8 mouse cellular contexts compared by ENCODE assay signal in the genomic region with DNA sequence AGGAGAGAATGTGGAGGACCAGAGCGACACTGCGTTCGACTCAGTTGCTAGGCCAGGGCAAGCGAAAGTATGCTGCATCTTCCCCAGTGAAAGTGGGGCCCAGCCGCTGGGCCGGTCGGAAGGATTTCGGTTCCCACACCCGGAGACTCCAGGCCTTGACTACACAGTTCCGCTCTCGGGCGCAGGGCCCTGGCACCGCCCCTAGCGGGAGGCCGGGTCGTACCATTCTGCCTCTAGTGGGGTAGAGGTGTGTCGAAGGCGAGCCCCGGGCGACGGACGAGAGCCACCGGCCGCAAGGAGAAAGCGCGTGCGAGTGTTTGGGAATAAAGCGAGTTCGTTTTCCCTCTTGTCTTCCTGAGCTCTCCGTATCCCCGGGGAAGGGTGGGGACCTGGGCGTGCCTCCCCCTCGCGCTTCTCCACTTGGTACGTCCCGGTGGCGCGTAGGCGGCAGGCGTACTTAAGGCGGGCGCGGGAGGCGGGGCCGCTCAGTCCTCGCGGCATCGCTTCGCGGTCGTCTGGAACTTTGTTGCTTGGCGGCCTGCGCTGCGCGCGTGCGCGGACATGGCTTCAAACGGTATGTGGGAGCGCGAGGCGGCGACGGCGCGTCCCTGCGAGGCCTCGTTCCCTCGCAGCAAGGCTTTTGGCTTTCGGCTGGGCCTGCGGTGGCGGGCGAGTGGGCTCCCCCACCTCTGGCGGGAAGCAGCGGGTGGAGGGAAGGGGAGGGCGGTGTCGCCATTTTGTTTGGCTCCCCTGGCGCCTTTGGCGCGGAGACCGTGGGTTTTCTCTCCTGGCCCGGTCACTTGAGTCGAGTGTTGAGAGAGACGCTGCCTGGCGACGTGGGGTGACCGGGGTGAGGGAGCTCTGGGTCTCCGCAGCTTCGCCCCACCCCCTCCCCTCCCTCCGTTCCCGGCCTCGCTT. TPM values are rescaled to one million over a fixed set of nuclear protein-coding genes. Genes with fewer than 3 reads are reported as not detected.
DNase-seq lines count a peak whose midpoint lies in the region; ATAC-seq lines count a peak whose summit lies in the region.

A gene (plus strand): TSS at position 454 of the 918 bp plus-strand sequence.

- peak within 1 kb of the TSS; percentile 99 for H3K4me3 ChIP-seq in hindbrain, embryonic 15.5 days

- peak within 1 kb of the TSS; percentile 78 for H3K4me2 ChIP-seq in hindbrain, embryonic 15.5 days

- peaks cover 25% of the 10 kb centered on the region for H3K4me1 ChIP-seq in hindbrain, embryonic 15.5 days (replicated peaks)

- H3K27ac ChIP-seq in hindbrain, embryonic 15.5 days (replicated peaks) = peak within 1 kb of the TSS; percentile 99

- peak; percentile 95 for DNase-seq in R1 (ENCODE audit: low read depth, low spot score)
- DNase-seq in cerebellum, postnatal 25 days = peak; percentile 98 to 99
- DNase-seq in frontal cortex, postnatal 36 days (ENCODE audit: low spot score in 2 of 2) = peak; percentile 94 to 96
- DNase-seq in left cerebral cortex, adult 11 months (ENCODE audit: low spot score) = peak; percentile 90
- peak; percentile 96 to 97 for DNase-seq in lung, postnatal 4 days
- DNase-seq in retina, postnatal 7 days (ENCODE audit: low read depth, low spot score) = peak; percentile 91
- DNase-seq in urinary bladder, adult 2 months (ENCODE audit: low spot score) = peak; percentile 100

- H3K9ac ChIP-seq in hindbrain, embryonic 15.5 days = peak within 1 kb of the TSS; percentile 100

- ATAC-seq in hindbrain, embryonic 15.5 days (ENCODE audit: low FRiP score, low read depth) = peak; percentile 95

- H3K36me3 ChIP-seq in hindbrain, embryonic 15.5 days = peaks cover 24% of the 10 kb centered on the region

- no peaks in the 10 kb centered on the region for H3K27me3 ChIP-seq in hindbrain, embryonic 15.5 days

- H3K9me3 ChIP-seq in hindbrain, embryonic 15.5 days = no peaks in the 10 kb centered on the region

- WGBS in hindbrain, embryonic 15.5 days = under 1% methylated on average over 86 of the region's 92 CpGs

RNA-seq across cellular contexts. Expression of the gene that starts here (rescaled TPM):
- 357 and 368 TPM in 2 replicates for polyA plus RNA-seq in hindbrain, embryonic 15.5 days (2015; fragmentation: Nextera tagmentation; extraction: Ambion mirVana)
- polyA plus RNA-seq in urinary bladder, adult 2 months (2012; rRNA removed) = 388 and 390 TPM in 2 replicates

Comparison
In these comparisons a context has a peak if more than half of its experiments do, and no peak if none do; other contexts are left out.
1. Peak in every context shown above with its lines: DNase-seq, ATAC-seq, H3K4me3 ChIP-seq and H3K27ac ChIP-seq.